Mouse (Mus musculus) heart, adult 2 months (tissue): ENCODE measurements around the gene Efcc1. TPM values are rescaled to one million over a fixed set of nuclear protein-coding genes. Genes with fewer than 3 reads are reported as not detected.

ENCODE experiments used
- DNase-seq, 2 experiments: peaks; one replicate each; pipeline ENCODE4 v3.0.0; 2021
- H3K27ac ChIP-seq: fragments of 200-600 bp; 2 replicates; pipeline ENCODE4 v1.8.1; 2022
- H3K27me3 ChIP-seq: fragments of 200-500 bp; 2 replicates; pipeline ENCODE4 v1.6.1; 2012; ENCODE audit warnings: mild to moderate bottlenecking, low read length, inconsistent platforms, mixed read lengths; ENCODE audit not compliant: control insufficient read depth, insufficient read depth
- H3K36me3 ChIP-seq: fragments of 200-500 bp; 2 replicates; pipeline ENCODE4 v1.6.1; 2012; ENCODE audit warnings: low read length, inconsistent platforms; ENCODE audit not compliant: control insufficient read depth, insufficient read depth
- H3K4me1 ChIP-seq: fragments of 200-500 bp; 2 replicates; pipeline ENCODE4 v1.6.1; 2011; ENCODE audit warnings: low read length; ENCODE audit not compliant: control insufficient read depth, insufficient read depth
- H3K4me3 ChIP-seq: fragments of 200-600 bp; 2 replicates; pipeline ENCODE4 v1.8.1; 2022
- H3K79me2 ChIP-seq: fragments of 200-500 bp; replicated peaks from 2 replicates; pipeline ENCODE4 v1.6.1; 2012; ENCODE audit warnings: mild to moderate bottlenecking, inconsistent platforms, low read length, moderate library complexity, mixed read lengths; ENCODE audit not compliant: control insufficient read depth, insufficient read depth
- H3K9ac ChIP-seq: fragments of 200-500 bp; 2 replicates; pipeline ENCODE4 v1.6.1; 2012; ENCODE audit warnings: low read depth, mild to moderate bottlenecking, control low read depth, inconsistent platforms, low read length, mixed read lengths
- CTCF ChIP-seq: fragments of 200-600 bp; IDR thresholded peaks from 2 replicates; pipeline ENCODE4 v1.8.1; 2022; ENCODE audit warnings: antibody characterized with exemption, mild to moderate bottlenecking, moderate library complexity
- EP300 ChIP-seq: fragments of 200-500 bp; IDR thresholded peaks from 2 replicates; pipeline ENCODE4 v1.6.1; 2011; ENCODE audit warnings: low read depth, low read length, control low read depth; ENCODE audit not compliant: insufficient read depth
- POLR2A ChIP-seq: fragments of 200-500 bp; IDR thresholded peaks from 2 replicates; pipeline ENCODE4 v1.6.1; 2011; ENCODE audit warnings: mild to moderate bottlenecking, low read depth, low read length, control low read depth; ENCODE audit not compliant: insufficient read depth
- WGBS: fragments of 180-500 bp; shearing (Covaris S2); methylation state at CpG from one replicate; pipeline ENCODE4 v1.1.7; 2018; 5-methylcytosine and 5-hydroxymethylcytosine counted together
- intact Hi-C: fragments of 180-260 bp; cut with DNase I; formaldehyde crosslinking; loops from one replicate; pipeline ENCODE4 v1.15.1; 2025
- polyA plus RNA-seq: library from polyadenylated mRNA; depleted of rRNA; stranded (reverse); fragments of >200 nt; gene quantifications from 2 replicates; pipeline ENCODE4 v1.2.3, GENCODE M21; 2012
- total RNA-seq, 2 experiments: library from RNA; stranded (reverse); gene quantifications; 2 replicates each; pipeline ENCODE4 v1.2.3; 2021

The Efcc1 gene
- total and polyA plus RNA-seq, 3 experiments = 0.86 to 1.3 (median 1.2) TPM

DNA sequence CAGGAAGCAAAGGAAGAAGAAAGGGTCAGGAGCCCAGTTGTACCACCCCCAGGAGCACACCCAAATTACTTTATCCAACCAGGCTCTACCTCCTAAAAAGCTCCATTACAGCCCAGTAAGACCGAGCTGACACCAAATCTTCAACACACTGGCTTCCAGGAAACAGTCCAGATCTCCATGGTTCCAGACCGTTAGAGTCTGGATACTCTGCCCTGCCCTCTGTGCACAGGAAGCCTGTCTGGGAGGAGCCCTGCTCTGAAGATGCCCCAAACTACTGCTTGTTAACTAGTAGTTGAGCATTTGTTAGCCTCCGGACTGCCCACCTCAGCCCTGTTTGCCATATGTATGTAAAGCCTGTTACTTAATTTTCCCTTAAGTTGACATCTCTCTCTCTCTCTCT lies 15.4 kb downstream of the Efcc1 start:
- 29% methylated on average over 3 of the region's 3 CpGs for WGBS
- no peak overlapping the region for H3K9ac ChIP-seq
- TF ChIP-seq POLR2A (no peak), EP300 (no peak), CTCF (no peak)
- H3K36me3 ChIP-seq = no peaks in the 10 kb centered on the region
- H3K4me3 ChIP-seq = no peak overlapping the region
- no peaks in the 10 kb centered on the region for H3K27me3 ChIP-seq
- peak in 1 of 2 experiments; percentile 43 for DNase-seq
- no peaks in the 10 kb centered on the region for H3K79me2 ChIP-seq
- H3K27ac ChIP-seq = peak overlapping the region; percentile 2; the same call in 1 of the 2 replicates
- peaks cover 2% of the 10 kb centered on the region; the same call in 1 of the 2 replicates for H3K4me1 ChIP-seq
- intact Hi-C loops = no loop called here

DNA sequence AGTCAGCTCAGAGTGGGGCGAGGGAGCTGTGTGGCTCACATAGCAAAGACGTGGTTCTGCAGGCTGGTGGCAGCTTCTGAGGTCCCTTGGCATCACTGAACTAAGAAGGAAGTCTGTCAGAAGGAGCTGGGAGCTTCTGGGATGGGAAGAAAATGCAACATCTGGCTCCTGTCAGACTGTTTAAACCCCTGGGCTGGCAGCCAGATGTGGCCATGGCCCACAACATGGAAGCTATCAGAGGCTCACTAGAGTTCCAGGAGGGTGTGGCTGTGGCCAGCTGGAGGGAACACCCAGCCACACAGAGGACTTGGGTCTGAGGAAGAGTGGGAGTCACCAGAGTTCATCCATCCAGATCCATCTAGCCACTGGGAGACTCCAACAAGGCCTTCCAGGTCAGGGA lies 16.2 kb downstream of the Efcc1 start:
- TF ChIP-seq POLR2A = no peak
- TF ChIP-seq EP300 = no peak
- no peak for TF ChIP-seq CTCF
- Histone ChIP-seq H3K27ac (no peak overlapping the region; the same call in 1 of the 2 replicates), H3K9ac (no peak overlapping the region), H3K36me3 (no peaks in the 10 kb centered on the region), H3K4me1 (peaks cover 2% of the 10 kb centered on the region; the same call in 1 of the 2 replicates), H3K27me3 (no peaks in the 10 kb centered on the region), H3K4me3 (no peak overlapping the region), H3K79me2 (no peaks in the 10 kb centered on the region)
- intact Hi-C loops = no loop called here
- peak; percentile 67 to 79 for DNase-seq
- 50% methylated on average over 2 of the region's 2 CpGs for WGBS

DNA sequence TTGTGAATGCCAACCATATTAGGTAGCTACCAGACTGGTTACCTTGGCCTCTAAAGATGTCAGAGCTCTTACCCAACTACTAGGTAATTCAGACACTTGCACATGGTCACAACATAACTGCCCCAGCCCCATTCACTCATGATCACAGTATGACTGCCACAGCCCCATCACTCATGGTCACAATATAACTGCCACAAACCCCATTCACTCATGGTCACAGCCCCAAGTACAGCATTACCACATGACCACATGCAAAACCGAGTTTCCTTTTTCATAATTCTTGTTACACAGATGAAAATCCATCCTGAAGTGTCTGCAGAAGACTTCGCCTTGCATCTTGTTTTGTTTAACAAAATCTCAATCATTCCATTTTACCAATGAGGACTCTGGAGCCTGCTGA lies 17.4 kb downstream of the Efcc1 start:
- H3K27me3 ChIP-seq = no peaks in the 10 kb centered on the region
- H3K79me2 ChIP-seq = no peaks in the 10 kb centered on the region
- no peak for DNase-seq
- intact Hi-C loops = no loop called here
- H3K4me1 ChIP-seq = peaks cover 1% of the 10 kb centered on the region; the same call in 1 of the 2 replicates
- no peak for TF ChIP-seq POLR2A
- no peak for TF ChIP-seq EP300
- no peak for TF ChIP-seq CTCF
- H3K4me3 ChIP-seq = no peak overlapping the region
- WGBS = 85% methylated on average over 2 of the region's 2 CpGs
- H3K9ac ChIP-seq = no peak overlapping the region
- no peak overlapping the region for H3K27ac ChIP-seq
- no peaks in the 10 kb centered on the region for H3K36me3 ChIP-seq

DNA sequence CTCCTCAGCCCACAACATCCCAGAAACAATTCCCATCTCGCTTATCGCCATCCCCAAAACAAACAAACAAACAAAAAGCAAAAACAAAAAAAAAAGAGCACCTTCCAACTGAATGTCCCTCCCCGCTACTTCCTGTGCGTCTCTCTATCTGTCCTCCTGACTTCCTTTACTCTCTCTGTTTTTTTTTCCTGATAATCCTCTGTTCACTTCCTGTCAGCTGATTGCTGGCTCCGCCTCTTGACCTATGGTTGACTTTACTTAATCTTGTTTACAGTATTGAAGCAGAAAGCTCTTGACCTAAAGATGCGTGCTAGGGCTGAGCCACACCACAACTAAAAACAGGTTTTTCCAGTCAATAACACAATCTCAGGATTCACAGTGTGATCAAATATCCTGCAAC lies 17.9 kb downstream of the Efcc1 start:
- 72% methylated on average over 6 of the region's 6 CpGs for WGBS
- peaks cover 1% of the 10 kb centered on the region; the same call in 1 of the 2 replicates for H3K4me1 ChIP-seq
- H3K9ac ChIP-seq = no peak overlapping the region
- no peak overlapping the region for H3K4me3 ChIP-seq
- H3K36me3 ChIP-seq = no peaks in the 10 kb centered on the region
- no peaks in the 10 kb centered on the region for H3K79me2 ChIP-seq
- no peaks in the 10 kb centered on the region for H3K27me3 ChIP-seq
- intact Hi-C loops = no loop called here
- H3K27ac ChIP-seq = no peak overlapping the region
- TF ChIP-seq CTCF (no peak), EP300 (no peak), POLR2A (no peak)
- no peak for DNase-seq

DNA sequence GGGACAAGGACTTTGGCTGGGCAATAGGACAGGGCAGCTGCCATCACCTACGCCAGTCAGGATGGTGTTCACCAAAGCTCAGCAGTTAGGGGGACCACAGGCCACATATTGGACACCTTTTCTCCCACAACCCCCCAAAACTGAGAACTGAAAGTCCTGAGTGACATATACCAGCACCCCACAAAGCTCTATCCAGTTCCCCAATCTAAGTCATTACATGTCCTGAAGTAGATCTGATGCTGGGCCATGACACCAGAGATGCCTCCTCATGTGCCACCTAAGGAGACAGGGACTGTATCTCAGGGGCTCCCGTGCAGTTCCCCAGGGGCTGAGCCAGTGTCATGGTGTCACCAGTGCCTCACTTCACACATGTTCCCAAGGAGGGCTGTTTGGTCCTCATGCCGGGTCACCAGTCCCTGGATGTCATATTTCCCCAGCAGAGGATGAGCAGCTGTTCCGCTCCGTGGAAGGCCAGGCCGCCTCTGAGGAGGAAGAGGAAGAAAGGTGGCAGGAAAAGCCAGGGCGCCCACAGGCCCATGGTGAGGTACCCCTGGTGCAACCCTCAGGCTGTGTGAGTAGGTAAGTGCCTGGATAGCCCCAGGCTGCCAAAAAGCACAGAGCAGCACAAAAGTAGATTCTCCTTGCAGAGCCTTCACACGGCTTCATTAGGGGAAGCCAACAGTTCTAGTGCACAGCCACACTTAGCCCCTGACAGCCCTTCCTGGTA lies 19.7 kb downstream of the Efcc1 start:
- Histone ChIP-seq H3K36me3 (no peaks in the 10 kb centered on the region), H3K27me3 (no peaks in the 10 kb centered on the region), H3K4me1 (no peaks in the 10 kb centered on the region; the same call in 1 of the 2 replicates), H3K9ac (no peak overlapping the region), H3K27ac (no peak overlapping the region), H3K4me3 (no peak overlapping the region), H3K79me2 (no peaks in the 10 kb centered on the region)
- WGBS = 87% methylated on average over 8 of the region's 8 CpGs
- intact Hi-C loops = no loop called here
- TF ChIP-seq EP300 = no peak
- no peak for TF ChIP-seq CTCF
- no peak for TF ChIP-seq POLR2A
- DNase-seq = no peak

DNA sequence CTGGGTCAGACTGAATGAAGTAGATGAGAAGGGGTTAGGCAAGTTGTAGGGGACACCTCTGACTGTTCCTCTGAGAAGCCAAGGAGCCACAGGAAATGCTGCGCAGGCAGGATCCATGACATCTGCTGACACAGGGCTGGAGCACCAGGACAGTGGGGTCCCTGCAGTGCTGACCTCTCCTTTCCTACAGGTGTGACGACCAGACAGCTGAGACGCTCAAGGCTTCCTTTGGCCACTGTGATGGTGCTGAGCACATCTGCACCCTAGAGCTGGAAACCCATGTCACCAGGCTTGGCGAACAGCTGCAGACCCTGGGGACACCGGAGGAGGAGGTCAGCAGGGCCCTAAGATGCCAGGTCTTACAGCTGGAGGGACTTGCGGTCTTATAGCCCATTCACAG lies 20.9 kb downstream of the Efcc1 start:
- no peak for DNase-seq
- no peaks in the 10 kb centered on the region for H3K79me2 ChIP-seq
- no peak overlapping the region for H3K27ac ChIP-seq
- 88% methylated on average over 6 of the region's 6 CpGs for WGBS
- no peak overlapping the region for H3K9ac ChIP-seq
- no peaks in the 10 kb centered on the region; the same call in 1 of the 2 replicates for H3K4me1 ChIP-seq
- no peak overlapping the region for H3K4me3 ChIP-seq
- H3K27me3 ChIP-seq = no peaks in the 10 kb centered on the region
- intact Hi-C loops = no loop called here
- H3K36me3 ChIP-seq = no peaks in the 10 kb centered on the region
- no peak for TF ChIP-seq CTCF
- TF ChIP-seq POLR2A = no peak
- TF ChIP-seq EP300 = no peak
